Mouse (Mus musculus) embryonic stem cell, embryonic (primary cell): ENCODE data around the gene Nipal4.

Experiments
- CTCF ChIA-PET, 4 experiments: fragments of 300-600 bp in 2 of 4; fragments of 350-600 bp in 2 of 4; sonication (Branson Sonifier 250); formaldehyde crosslinking; loops; one replicate each; lab custom pipeline; 2022; ENCODE audit warnings: inconsistent platforms in 2 of 4; lab: Charles Lee
- POLR2A ChIA-PET, 4 experiments: fragments of 300-600 bp in 2 of 4; fragments of 350-600 bp in 2 of 4; sonication (Branson Sonifier 250); formaldehyde crosslinking; loops; one replicate each; lab custom pipeline; 2022; ENCODE audit warnings: antibody characterized with exemption in 4 of 4, inconsistent platforms in 1 of 4; lab: Charles Lee

The Nipal4 gene

GRCm38 (mm10) chr11:46177246-46178043 lies 11.1 kb upstream of the Nipal4 start:
- ChIA-PET CTCF (no interaction called here), POLR2A (no interaction called here)

DNA sequence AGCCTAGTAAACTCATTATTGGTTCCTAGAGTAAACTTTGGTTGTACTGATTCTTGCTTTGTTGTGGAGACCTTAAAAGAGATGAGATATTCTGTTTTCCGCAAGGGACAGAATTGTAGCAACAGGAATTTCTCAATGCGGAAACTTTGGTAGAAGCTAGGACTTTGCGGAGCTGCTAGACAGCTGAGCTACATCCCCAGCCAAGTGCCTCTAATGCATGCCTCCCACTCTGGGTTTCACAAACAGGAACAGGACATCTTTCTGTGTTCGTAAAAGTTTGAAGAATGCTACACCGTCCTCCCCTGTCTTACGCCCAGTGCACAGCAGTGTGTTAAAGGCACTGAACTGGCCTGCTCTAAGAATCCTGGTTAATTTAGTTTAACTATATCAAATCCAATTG lies 9.8 kb upstream of the Nipal4 start:
- POLR2A ChIA-PET, result no interaction called here

GRCm38 (mm10) chr11:46172128-46172527 lies 5.8 kb upstream of the Nipal4 start:
- POLR2A ChIA-PET, result no interaction called here
- CTCF ChIA-PET, result interaction anchor here in 1 of 4 experiments (0.6 kb wide), 1 partner anchor 245 kb away, joined by 3 read pairs; no protein-coding TSS in a partner anchor

More for the DNA sequence above, 9.8 kb upstream of the Nipal4 start:
- CTCF ChIA-PET, result interaction anchor here in 1 of 4 experiments (1.0 kb wide), 1 partner anchor 249 kb away, joined by 4 read pairs; no protein-coding TSS in a partner anchor

GRCm38 (mm10) chr11:46169908-46170307 lies 3.6 kb upstream of the Nipal4 start:
- POLR2A ChIA-PET, result no interaction called here
- CTCF ChIA-PET, result no interaction called here

GRCm38 (mm10) chr11:46168506-46168905 lies 2.2 kb upstream of the Nipal4 start:
- ChIA-PET CTCF (no interaction called here), POLR2A (no interaction called here)

DNA sequence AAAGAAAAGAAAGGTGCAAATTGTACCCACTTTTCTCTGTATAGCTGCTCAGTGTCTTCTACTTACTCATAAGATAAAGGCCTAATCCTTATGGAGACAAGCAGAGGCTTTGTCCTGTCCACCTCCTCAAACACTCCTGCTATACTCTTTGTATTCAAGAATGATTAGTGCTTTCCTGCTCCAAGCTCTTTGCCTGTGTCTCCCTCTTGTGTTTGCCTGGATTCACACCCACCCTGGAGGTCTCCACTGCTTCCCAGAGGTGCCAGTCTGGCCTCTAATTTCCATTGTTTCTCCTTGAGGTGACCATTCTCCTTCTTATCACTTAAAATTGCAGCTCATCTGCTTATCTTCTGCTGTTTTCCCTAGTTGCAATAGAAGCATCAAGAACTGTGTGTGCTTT lies 8.8 kb downstream of the Nipal4 start:
- CTCF ChIA-PET, result interaction anchor here in 1 of 4 experiments (1.2 kb wide), 1 partner anchor 118 kb away, joined by 4 read pairs; no protein-coding TSS in a partner anchor
- POLR2A ChIA-PET, result interaction anchor here in 1 of 4 experiments (1.0 kb wide), 1 partner anchor 9 kb away, joined by 3 read pairs; the partner anchor contains the start of gene Nipal4

DNA sequence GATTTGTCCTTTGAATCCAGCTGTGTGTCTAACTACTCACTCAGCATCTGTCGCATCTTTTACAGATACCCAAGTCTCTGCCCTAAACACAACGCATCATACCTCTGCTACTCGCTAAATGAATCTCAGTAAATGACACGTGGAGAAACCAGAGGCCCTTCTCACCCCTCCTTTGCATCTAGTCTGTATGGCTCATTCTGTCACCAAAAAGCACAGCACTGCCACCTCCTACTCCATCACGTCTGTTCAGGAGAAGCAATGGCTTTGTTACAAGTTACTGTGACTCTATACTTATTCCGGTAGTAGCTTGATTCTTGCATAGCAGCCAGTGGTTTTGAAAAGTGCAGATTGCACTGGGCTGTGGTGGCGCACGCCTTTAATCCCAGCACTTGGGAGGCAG lies 9.4 kb downstream of the Nipal4 start:
- ChIA-PET CTCF (interaction anchor here in 1 of 4 experiments (1.2 kb wide), 1 partner anchor 118 kb away, joined by 4 read pairs; no protein-coding TSS in a partner anchor), POLR2A (interaction anchor here in 1 of 4 experiments (1.0 kb wide), 1 partner anchor 9 kb away, joined by 3 read pairs; the partner anchor contains the start of gene Nipal4)

- CTCF ChIA-PET, result interaction anchor here in 2 of 4 experiments (0.5 to 0.7 kb wide), 3 partner anchors 66 to 1279 kb away, joined by 3 read pairs; no protein-coding TSS in a partner anchor
- POLR2A ChIA-PET, result interaction anchor here in 1 of 4 experiments (0.9 to 1.4 kb wide), 3 partner anchors 12 to 76 kb away, joined by 3 to 4 read pairs (median 3); no protein-coding TSS in a partner anchor
These were observed 19.7 kb downstream of the Nipal4 start for GRCm38 (mm10) chr11:46146619-46147018.

- ChIA-PET POLR2A (interaction anchor here in 1 of 4 experiments (0.8 to 1.4 kb wide), 2 partner anchors 13 to 63 kb away, joined by 3 to 4 read pairs; no protein-coding TSS in a partner anchor), CTCF (interaction anchor here in 1 of 4 experiments (1.1 kb wide), 1 partner anchor 131 kb away, joined by 3 read pairs; no protein-coding TSS in a partner anchor)
These were observed 21.0 kb downstream of the Nipal4 start for GRCm38 (mm10) chr11:46145163-46145875.

DNA sequence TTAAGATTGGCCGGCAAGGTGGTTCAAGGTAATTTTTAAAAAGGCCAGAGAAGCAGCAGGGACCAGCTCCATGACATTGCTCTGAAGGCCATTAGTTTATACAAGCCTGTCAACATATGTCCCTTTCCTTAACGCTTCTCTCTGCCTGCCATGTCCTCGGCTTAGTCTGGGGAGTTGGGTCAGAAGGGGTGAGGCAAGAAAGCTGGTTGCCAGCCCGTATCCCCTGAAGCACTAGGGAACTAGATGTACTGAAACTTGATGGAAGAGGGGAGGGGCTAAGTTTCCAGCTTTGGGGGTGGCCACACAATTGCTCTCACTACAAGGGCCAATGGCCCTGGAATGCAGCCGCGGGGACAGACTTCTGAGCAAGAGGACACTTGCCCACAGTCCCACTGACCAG lies 23.0 kb downstream of the Nipal4 start:
- CTCF ChIA-PET, result interaction anchor here in 2 of 4 experiments (0.6 kb wide), 2 partner anchors 82 to 1999 kb away, joined by 3 read pairs; no protein-coding TSS in a partner anchor
- POLR2A ChIA-PET, result interaction anchor here in 1 of 4 experiments (0.7 to 2.2 kb wide), 4 partner anchors 11 to 86 kb away, joined by 3 to 9 read pairs (median 4); no protein-coding TSS in a partner anchor

- POLR2A ChIA-PET, result interaction anchor here in 3 of 4 experiments (0.8 to 2.6 kb wide), 3 partner anchors 9 to 28 kb away, joined by 3 to 8 read pairs (median 3); no protein-coding TSS in a partner anchor
- CTCF ChIA-PET, result interaction anchor here in 1 of 4 experiments (0.6 kb wide), 1 partner anchor 78 kb away, joined by 3 read pairs; no protein-coding TSS in a partner anchor
These were observed 31.4 kb downstream of the Nipal4 start for GRCm38 (mm10) chr11:46134899-46135298.

DNA sequence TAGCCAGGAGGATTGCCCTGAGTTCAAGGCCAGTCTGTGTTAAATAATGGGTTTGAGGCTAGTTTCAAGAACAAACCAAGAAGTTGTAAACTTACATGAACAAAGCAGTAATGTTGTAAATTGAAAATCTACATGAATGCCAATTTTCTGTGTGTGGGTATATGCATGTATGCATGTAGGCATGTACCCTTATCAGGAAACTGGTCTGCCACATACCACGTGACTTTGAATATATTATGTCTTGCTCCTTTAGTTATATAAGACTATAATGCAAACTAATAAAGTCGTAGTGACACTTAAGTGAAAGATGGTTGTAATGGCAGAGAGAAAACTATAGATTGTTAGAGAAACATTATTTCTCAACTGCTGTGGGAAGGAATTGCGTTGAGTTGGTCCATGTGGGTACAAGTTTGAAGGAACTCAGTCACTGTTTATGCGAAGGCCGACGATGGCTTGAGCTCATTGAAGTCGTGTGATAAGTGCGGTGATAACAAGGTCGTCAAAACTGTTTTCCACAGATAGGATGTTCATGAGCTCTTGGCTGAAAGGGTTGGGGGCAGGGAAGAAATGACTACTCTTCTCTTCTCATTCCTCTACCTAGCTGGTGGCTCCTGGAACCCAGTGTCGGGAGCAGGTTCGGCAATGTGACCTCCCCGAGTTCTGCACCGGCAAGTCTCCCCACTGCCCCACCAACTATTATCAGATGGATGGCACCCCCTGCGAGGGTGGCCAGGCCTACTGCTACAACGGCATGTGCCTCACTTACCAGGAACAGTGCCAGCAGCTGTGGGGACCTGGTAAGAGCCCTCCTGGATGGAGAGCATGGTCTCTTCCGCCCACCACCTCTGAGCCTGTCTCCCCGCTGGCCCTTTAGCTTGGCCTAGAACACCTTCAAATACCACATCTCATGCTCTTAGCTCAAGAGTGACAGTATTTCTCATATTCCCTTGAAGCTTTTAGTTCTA lies 35.0 kb downstream of the Nipal4 start:
- ChIA-PET POLR2A (interaction anchor here (0.5 to 2.4 kb wide), 7 partner anchors 11 to 66 kb away, joined by 3 to 9 read pairs (median 3); no protein-coding TSS in a partner anchor), CTCF (interaction anchor here in 2 of 4 experiments (0.6 to 1.2 kb wide), 4 partner anchors 80 to 204 kb away, joined by 3 to 5 read pairs (median 4); no protein-coding TSS in a partner anchor)

DNA sequence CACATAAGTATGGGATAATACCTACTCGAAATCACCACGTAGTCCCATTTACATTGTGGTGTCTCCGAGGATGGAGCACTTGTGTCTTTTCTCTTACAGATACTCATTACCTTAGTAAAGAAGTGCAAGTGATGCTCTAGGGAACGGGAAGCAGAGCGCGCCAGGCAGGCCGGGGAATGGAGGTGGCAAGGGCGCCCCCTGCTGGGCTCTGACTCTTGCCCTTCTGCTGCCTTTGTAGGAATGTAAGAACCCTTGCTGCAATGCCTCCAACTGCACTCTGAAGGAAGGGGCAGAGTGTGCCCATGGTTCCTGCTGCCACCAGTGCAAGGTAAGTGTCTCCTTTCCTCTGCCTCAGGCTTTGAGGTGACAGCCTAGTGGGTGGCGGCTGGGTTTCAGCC lies 37.8 kb downstream of the Nipal4 start:
- POLR2A ChIA-PET, result interaction anchor here in 3 of 4 experiments (0.5 to 4.8 kb wide), 18 partner anchors 11 to 916 kb away, joined by 3 to 45 read pairs (median 10); partner anchors contain the start of gene Adam19 (in 1 of the 3)
- CTCF ChIA-PET, result interaction anchor here in 2 of 4 experiments (0.6 to 2.1 kb wide), 5 partner anchors 10 to 74 kb away, joined by 4 to 14 read pairs (median 4); partner anchors contain the start of gene Adam19 (in 1 of the 2)

- POLR2A ChIA-PET, result interaction anchor here in 3 of 4 experiments (0.5 to 4.8 kb wide), 25 partner anchors 10 to 917 kb away, joined by 3 to 45 read pairs (median 5); partner anchors contain the start of gene Adam19 (in 1 of the 3)
- CTCF ChIA-PET, result interaction anchor here (0.5 to 2.1 kb wide), 10 partner anchors 8 to 130 kb away, joined by 3 to 14 read pairs (median 4); partner anchors contain the start of gene Adam19 (in 1 of the 4)
These were observed 38.4 kb downstream of the Nipal4 start for GRCm38 (mm10) chr11:46127621-46128547.

DNA sequence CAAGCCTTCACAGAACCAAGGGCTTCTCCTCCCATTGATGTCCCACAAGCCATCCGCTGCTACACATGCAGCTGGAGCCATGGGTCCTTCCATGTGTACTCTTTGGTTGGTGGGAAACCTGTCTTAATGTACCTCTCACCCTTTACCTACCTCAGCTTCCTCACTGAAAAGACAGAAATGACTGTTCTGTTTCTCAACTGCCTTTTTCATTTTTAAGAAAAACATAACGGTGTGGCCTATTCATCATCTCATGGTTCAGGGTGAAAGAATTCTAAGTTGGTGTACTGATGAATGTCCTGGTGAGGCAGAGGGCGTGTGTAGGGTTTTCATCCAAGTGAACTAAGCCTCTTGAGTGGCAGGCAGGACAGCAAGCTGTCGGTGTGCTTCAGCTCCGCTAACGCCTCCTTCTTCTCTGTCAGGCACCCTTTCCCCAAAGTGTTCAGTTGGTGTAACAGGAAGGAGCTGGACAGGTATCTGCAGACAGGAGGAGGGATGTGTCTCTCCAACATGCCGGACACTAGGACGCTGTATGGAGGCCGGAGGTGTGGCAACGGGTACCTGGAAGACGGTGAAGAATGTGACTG lies 39.4 kb downstream of the Nipal4 start:
- POLR2A ChIA-PET, result interaction anchor here (0.7 to 4.8 kb wide), 25 partner anchors 8 to 72 kb away, joined by 3 to 45 read pairs (median 6); partner anchors contain the start of gene Adam19 (in 1 of the 4)
- CTCF ChIA-PET, result interaction anchor here (0.5 to 2.1 kb wide), 8 partner anchors 7 to 110 kb away, joined by 3 to 14 read pairs (median 4); partner anchors contain the start of gene Adam19 (in 1 of the 4)
